Mouse (Mus musculus) olfactory bulb, adult 2 months (tissue): ENCODE measurements around the gene Slco3a1.

Experiments used
- CTCF ChIP-seq: fragments of 200-500 bp; IDR thresholded peaks from 2 replicates; pipeline ENCODE4 v1.5.1; 2012; ENCODE audit warnings: low read depth, mild to moderate bottlenecking, low read length, moderate library complexity; ENCODE audit not compliant: insufficient read depth
- POLR2A ChIP-seq: fragments of 200-500 bp; IDR thresholded peaks from 2 replicates; pipeline ENCODE4 v1.6.1; 2012; ENCODE audit warnings: mild to moderate bottlenecking, low read depth, low read length, moderate library complexity; ENCODE audit not compliant: insufficient read depth

- no peak for TF ChIP-seq POLR2A
- no peak for TF ChIP-seq CTCF
These were observed 68.9 kb downstream of the Slco3a1 start for GRCm38 (mm10) chr7:74485669-74486068.
